Mouse (Mus musculus): ENCODE measurements around the gene Fhl2. TPM values are rescaled to one million over a fixed set of nuclear protein-coding genes. Genes with fewer than 3 reads are reported as not detected.

Fhl2 gene
- 135 and 145 TPM in 2 replicates for polyA plus RNA-seq (2015; fragmentation: Nextera tagmentation; extraction: Ambion mirVana)

DNA sequence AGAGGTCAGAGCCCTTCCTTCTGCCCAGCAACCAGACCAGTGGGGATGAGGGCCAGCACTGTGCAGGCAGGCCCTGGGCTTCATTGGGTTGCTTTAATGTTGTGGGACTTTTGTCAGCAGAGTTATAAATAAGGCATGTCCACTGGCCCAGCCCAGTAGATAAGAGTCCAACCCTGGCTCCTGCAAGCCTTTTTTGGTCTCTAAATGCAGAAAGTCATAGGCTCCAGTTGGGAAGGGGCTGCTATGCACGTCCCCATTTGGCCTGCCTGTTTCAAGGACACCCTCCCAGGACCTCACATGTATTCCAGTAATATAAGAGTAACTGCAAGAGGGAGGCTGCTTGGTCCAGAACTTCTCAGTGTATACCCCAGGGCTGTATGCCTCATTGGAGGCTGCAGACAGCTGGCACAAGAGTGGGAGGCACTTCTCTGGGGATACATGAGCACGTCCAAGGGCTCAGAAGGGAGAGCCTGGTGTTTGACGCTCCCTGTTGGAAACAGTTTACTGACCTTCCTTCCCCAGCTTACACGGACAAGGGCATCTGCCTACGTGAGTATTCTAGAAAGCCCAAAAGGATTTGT is at the start of gene Fhl2:
Gene Fhl2 (minus strand): TSS at position 324 of the 581 bp plus-strand sequence.
- ATAC-seq (replicated peaks; ENCODE audit: low FRiP score, low read depth) (peak; percentile 59), DNase-seq (ENCODE audit: low spot score) (no peak)
- Histone ChIP-seq H3K4me3 (replicated peaks; ENCODE audit: low read depth, low read length) (no peak within 1 kb of the TSS), H3K27me3 (ENCODE audit: insufficient read depth, low read length) (no peaks in the 10 kb centered on the region), H3K27ac (peak within 1 kb of the TSS; percentile 72), H3K4me2 (ENCODE audit: low read length) (peak within 1 kb of the TSS; percentile 14; the same call in 1 of the 2 replicates), H3K9ac (ENCODE audit: low read depth, low read length) (no peak within 1 kb of the TSS), H3K9me3 (replicated peaks; ENCODE audit: low read length) (no peaks in the 10 kb centered on the region), H3K4me1 (replicated peaks; ENCODE audit: insufficient read depth, low read length) (peaks cover 8% of the 10 kb centered on the region; the same call in 1 of the 2 replicates), H3K36me3 (ENCODE audit: insufficient read depth, low read length) (no peaks in the 10 kb centered on the region)
- WGBS = 38% methylated on average over 5 of the region's 5 CpGs
- TF ChIP-seq CTCF (IDR thresholded peaks at IDR 0.05; ENCODE audit: low read depth) = no peak

GRCm38 (mm10) chr1:43245014-43245413 is 48.2 kb upstream of the Fhl2 start:
- no peak overlapping the region for H3K9ac ChIP-seq (ENCODE audit: low read depth, low read length)
- H3K27me3 ChIP-seq (ENCODE audit: insufficient read depth, low read length) = no peaks in the 10 kb centered on the region
- WGBS = 48% methylated on average over 2 of the region's 2 CpGs
- H3K4me2 ChIP-seq (ENCODE audit: low read length) = no peak overlapping the region
- H3K9me3 ChIP-seq (replicated peaks; ENCODE audit: low read length) = no peaks in the 10 kb centered on the region
- TF ChIP-seq CTCF (IDR thresholded peaks at IDR 0.05; ENCODE audit: low read depth) = no peak
- ATAC-seq (replicated peaks; ENCODE audit: low FRiP score, low read depth) (no peak), DNase-seq (ENCODE audit: low spot score) (peak; percentile 75)
- no peak overlapping the region for H3K4me3 ChIP-seq (replicated peaks; ENCODE audit: low read depth, low read length)
- no peaks in the 10 kb centered on the region for H3K4me1 ChIP-seq (replicated peaks; ENCODE audit: insufficient read depth, low read length)
- no peaks in the 10 kb centered on the region for H3K36me3 ChIP-seq (ENCODE audit: insufficient read depth, low read length)
- peak overlapping the region; percentile 72 for H3K27ac ChIP-seq

- H3K27me3 ChIP-seq (ENCODE audit: insufficient read depth, low read length) = no peaks in the 10 kb centered on the region
- H3K4me2 ChIP-seq (ENCODE audit: low read length) = no peak overlapping the region
- WGBS = 73% methylated on average over 2 of the region's 2 CpGs
- no peaks in the 10 kb centered on the region for H3K9me3 ChIP-seq (replicated peaks; ENCODE audit: low read length)
- H3K9ac ChIP-seq (ENCODE audit: low read depth, low read length) = no peak overlapping the region
- no peaks in the 10 kb centered on the region; the same call in 1 of the 2 replicates for H3K4me1 ChIP-seq (replicated peaks; ENCODE audit: insufficient read depth, low read length)
- no peak for ATAC-seq (replicated peaks; ENCODE audit: low FRiP score, low read depth)
- no peak overlapping the region for H3K27ac ChIP-seq
- DNase-seq (ENCODE audit: low spot score) = no peak
- H3K4me3 ChIP-seq (replicated peaks; ENCODE audit: low read depth, low read length) = no peak overlapping the region
- TF ChIP-seq CTCF (IDR thresholded peaks at IDR 0.05; ENCODE audit: low read depth) = no peak
- no peaks in the 10 kb centered on the region for H3K36me3 ChIP-seq (ENCODE audit: insufficient read depth, low read length)
These were observed 44.4 kb upstream of the Fhl2 start for GRCm38 (mm10) chr1:43241208-43241607.

GRCm38 (mm10) chr1:43239796-43240313 is 43.1 kb upstream of the Fhl2 start:
- Histone ChIP-seq H3K4me2 (ENCODE audit: low read length) (no peak overlapping the region), H3K36me3 (ENCODE audit: insufficient read depth, low read length) (no peaks in the 10 kb centered on the region), H3K4me3 (replicated peaks; ENCODE audit: low read depth, low read length) (no peak overlapping the region), H3K27me3 (ENCODE audit: insufficient read depth, low read length) (no peaks in the 10 kb centered on the region), H3K27ac (no peak overlapping the region), H3K9ac (ENCODE audit: low read depth, low read length) (no peak overlapping the region), H3K4me1 (replicated peaks; ENCODE audit: insufficient read depth, low read length) (no peaks in the 10 kb centered on the region; the same call in 1 of the 2 replicates), H3K9me3 (replicated peaks; ENCODE audit: low read length) (no peaks in the 10 kb centered on the region)
- no peak for TF ChIP-seq CTCF (IDR thresholded peaks at IDR 0.05; ENCODE audit: low read depth)
- no peak for ATAC-seq (replicated peaks; ENCODE audit: low FRiP score, low read depth)
- DNase-seq (ENCODE audit: low spot score) = no peak
- 89% methylated on average over 2 of the region's 2 CpGs for WGBS

DNA sequence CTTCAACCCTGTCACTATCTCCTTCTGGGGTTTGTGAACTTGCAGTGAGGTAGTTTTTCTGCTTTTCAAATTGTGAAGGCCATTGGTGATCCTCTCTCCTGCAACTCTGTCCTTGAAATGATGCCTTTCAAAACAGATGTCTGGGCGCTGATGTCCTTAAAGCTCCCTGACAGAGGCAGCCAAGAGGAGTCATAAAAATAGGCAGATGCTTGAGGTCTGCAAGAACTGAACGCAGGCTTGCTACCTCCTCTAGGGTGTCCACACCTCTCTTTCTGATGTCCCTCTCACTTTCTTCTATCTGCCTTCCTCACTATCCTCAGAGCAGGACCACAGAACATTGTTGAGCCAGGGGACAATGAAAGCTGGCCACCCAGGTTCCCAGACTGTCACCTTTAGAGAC is 41.7 kb upstream of the Fhl2 start:
- ATAC-seq (replicated peaks; ENCODE audit: low FRiP score, low read depth) = no peak
- Histone ChIP-seq H3K9me3 (replicated peaks; ENCODE audit: low read length) (no peaks in the 10 kb centered on the region), H3K27me3 (ENCODE audit: insufficient read depth, low read length) (no peaks in the 10 kb centered on the region), H3K27ac (no peak overlapping the region), H3K4me3 (replicated peaks; ENCODE audit: low read depth, low read length) (no peak overlapping the region), H3K4me2 (ENCODE audit: low read length) (no peak overlapping the region), H3K36me3 (ENCODE audit: insufficient read depth, low read length) (no peaks in the 10 kb centered on the region), H3K9ac (ENCODE audit: low read depth, low read length) (no peak overlapping the region), H3K4me1 (replicated peaks; ENCODE audit: insufficient read depth, low read length) (no peaks in the 10 kb centered on the region; the same call in 1 of the 2 replicates)
- no peak for DNase-seq (ENCODE audit: low spot score)
- TF ChIP-seq CTCF (IDR thresholded peaks at IDR 0.05; ENCODE audit: low read depth) = no peak
- WGBS = 50% methylated on average over 2 of the region's 2 CpGs

- Histone ChIP-seq H3K27ac (peak overlapping the region; percentile 69; the same call in 1 of the 2 replicates), H3K4me1 (replicated peaks; ENCODE audit: insufficient read depth, low read length) (no peaks in the 10 kb centered on the region; the same call in 1 of the 2 replicates), H3K27me3 (ENCODE audit: insufficient read depth, low read length) (no peaks in the 10 kb centered on the region), H3K9me3 (replicated peaks; ENCODE audit: low read length) (no peaks in the 10 kb centered on the region), H3K4me3 (replicated peaks; ENCODE audit: low read depth, low read length) (no peak overlapping the region), H3K4me2 (ENCODE audit: low read length) (no peak overlapping the region), H3K9ac (ENCODE audit: low read depth, low read length) (no peak overlapping the region), H3K36me3 (ENCODE audit: insufficient read depth, low read length) (no peaks in the 10 kb centered on the region)
- no peak for TF ChIP-seq CTCF (IDR thresholded peaks at IDR 0.05; ENCODE audit: low read depth)
- ATAC-seq (replicated peaks; ENCODE audit: low FRiP score, low read depth) (no peak; the same call in 1 of the 2 replicates), DNase-seq (ENCODE audit: low spot score) (peak; percentile 78)
- 80% methylated on average over 3 of the region's 3 CpGs for WGBS
These were observed 40.8 kb upstream of the Fhl2 start for GRCm38 (mm10) chr1:43237360-43238235.
